Mouse (Mus musculus) neural tube, embryonic 10.5 days (tissue): ENCODE measurements at regions not wholly inside any gene's neighbourhood (a gene's known extent, or its start where the extent isn't known, plus 50 kb on each side); places are given as distances from the start of the nearest gene placed in this dataset.
"Not testable (repeated sequence)": the region's sequence is repeated elsewhere in the genome, so short reads cannot be mapped to it uniquely, and the experiment has no call there.

Experiments used
- DNase-seq: peaks from one replicate; pipeline ENCODE4 v3.0.0-alpha.2; 2017; ENCODE audit warnings: low spot score; ENCODE audit errors: extremely low spot score

DNA sequence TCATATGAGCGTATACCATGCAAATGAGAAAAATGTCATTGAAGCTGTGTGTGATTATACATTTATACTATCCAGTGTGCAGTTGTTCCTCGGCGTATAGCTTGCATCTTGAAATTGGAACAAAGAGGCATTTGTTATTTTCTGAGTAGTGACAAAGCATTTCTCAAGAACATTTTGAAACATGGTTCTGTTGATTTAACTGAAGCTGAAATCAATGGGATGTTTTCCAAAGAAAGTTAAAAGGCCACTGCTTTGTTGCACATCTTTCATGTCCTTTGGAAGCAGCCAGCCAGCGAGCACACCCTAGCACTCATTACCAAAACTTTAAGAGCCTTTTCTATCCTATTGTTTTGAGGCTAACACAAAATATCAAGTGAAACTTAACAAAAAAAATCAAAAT is 594.1 kb upstream of the Klhl29 start:
- DNase-seq = no peak

DNA sequence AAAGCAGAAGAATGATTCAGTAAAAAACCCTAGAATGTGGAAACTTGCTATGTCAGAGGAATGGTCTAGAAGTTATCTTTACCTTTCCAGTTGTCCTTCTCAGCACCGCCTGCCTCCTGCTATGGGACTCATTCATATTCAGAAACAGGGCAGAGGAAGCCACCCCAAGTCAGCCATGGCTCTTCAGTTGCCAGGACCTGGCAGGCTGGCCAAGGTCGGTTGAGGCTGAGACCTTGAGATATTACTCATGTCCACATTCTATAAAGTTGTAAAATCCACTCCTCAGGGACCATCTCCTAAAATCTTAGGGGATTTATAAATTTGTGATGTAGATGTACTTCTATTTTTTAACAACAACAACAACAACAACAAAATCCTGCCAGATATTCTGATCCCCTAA is 580.7 kb upstream of the Klhl29 start:
- no peak for DNase-seq

DNA sequence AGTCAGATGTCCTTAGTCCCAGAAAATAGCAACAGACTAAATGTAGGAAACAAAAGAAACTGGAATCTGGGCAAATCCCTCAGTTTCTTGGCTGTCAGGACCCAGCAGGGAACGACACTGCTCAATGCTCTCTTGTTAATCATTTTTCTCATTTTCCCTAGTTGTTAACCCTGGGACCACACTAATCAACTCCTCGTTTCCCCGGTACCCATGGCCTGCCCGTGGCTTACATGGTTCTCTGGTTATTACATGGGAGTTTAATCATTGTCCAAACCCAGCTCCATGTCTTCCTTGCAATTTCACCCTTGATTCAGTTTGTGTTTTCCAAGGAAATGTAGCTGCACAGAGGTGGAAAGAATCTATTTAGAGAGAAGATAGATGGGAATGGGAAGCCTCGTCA is 580.1 kb upstream of the Klhl29 start:
- DNase-seq = no peak

DNA sequence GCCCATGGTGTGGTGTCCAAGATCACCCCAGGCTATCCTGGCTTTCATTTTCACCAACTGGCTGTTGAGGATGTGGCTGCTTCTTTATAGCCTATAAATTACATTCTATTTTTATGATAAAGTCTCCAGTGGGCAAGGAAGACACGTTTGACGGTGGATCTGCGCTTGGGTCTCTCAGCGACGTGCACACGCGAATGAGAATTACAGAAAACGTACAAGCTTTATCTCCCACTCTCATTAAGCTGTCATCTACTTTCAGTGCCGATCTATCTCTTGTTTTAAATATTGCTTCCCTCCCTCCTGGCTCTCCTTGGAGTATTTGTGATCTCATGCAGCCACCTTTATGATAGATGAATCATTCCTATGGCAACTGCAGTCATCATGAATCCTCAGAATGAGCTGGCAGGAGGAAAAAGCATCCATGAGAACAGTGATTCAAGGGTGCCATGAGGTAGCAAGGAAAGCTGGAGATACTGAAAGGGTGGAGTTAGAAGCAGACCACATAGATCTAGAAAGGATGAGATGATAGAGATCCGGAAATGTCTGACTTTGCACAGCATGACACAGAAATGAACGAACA is 568.0 kb upstream of the Klhl29 start:
- DNase-seq = no peak

DNA sequence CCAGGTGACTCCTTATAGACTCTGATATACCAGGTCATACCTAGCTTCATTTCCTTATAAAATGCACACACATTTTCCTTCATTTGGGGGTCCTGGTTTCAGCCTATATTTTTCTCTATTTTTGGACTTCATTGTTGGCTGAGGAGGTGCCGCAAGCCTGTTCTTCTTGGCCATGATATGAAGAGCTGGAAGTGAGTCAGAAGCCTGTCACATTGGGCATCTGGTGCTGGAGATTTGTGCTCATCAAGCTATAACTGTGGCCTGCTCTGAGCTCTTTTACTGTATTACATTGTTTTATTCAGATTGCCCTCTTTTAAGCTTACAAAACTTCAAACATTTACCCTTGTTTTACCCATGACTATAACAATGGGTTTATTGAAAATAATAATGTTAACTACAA is 545.8 kb upstream of the Klhl29 start:
- no peak for DNase-seq

DNA sequence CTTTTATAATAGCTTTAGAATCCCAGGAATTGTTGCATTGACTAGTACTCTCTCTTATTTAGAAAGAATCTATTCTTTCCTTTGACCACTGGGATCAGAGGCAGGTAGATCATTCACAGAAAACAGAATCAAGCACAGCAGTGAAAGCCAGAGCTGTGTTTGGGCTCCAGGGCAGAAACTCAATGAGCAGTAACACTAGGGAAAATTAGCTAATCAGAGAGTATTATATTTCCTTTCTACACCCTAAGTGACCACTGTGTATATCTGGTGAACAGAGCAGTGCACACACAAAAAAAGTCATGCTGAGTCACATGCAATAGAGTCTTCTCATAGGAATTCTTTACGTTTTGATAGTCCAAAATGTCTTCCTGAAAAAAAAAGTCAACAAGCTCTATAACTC is 542.5 kb upstream of the Klhl29 start:
- no peak for DNase-seq

DNA sequence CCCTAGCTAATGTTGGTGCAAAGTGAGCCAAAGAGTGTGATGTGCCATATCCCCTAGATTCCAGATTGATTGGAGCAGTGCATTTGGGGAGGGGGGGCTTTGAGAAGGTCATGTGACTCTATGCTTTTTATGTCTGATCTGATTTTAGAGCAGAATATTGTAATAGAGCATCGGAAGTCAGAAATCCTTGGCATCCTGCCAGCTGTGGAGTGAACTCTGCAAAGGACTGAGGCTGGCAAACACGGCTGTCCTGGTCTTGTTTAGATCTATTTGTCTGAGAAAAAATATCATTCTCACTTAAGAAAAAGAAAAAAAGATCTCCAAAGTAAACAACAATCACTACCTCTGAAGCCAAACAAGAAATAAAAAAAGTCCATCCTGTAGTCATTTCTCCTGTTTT is 530.8 kb upstream of the Klhl29 start:
- DNase-seq = no peak

DNA sequence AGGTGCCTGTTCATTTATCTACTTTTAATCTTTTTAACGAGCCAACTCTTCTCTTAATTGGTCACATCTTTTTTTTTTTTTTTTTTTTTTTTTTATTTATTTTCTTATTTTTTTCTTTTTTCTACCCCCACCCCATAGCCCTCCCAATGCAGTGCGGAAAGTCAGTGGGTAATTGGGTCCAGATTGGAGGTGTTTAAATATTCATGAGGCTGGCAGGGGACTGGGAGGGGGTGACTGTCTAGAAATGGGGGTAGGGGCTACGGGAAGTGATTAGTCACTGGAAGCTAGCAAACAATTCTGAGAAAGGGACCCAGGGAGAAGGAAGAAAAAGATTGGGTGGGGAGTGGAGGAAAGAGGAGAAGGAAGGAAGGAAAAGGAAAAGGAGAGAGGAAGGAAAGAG is 516.3 kb upstream of the Klhl29 start:
- not testable (repeated sequence) for DNase-seq

DNA sequence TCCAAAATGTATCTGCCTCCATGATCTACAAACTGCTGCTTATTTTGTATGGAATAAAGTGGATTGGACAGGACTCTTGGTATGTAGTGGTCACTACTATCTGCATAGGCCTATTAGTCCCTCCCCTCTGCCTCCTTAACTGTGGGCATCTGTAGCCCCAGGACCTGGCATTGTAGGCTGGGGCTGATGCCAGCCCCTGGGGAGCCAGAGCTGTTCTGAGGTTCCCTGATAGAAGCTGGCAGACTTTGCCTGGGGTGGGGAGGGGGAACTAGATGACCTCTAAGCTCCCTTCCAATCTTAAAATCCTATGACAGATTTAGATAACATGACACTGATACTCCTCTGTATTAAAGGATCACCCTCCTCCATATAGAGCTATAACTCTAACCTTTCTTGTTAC is 491.2 kb upstream of the Klhl29 start:
- DNase-seq = no peak

DNA sequence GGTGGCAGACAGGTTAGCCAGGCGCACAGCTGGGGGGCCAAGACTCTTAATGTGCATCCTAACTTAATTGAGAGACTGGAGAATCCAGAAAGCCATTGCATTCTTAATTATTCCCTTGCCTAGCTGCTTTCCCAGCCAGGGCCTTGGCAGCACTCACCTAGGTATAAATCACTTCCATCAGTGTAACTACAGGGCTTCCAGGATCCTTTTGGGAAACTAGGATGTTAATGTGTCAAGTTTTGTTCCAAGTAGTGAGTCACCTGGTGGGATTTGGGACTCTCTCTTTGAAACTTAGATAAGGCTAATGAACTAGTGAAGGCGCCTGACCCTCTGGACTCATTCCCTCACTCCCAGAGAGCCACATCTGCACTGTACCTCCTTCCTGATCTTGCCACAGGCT is 484.3 kb upstream of the Klhl29 start:
- DNase-seq = no peak

DNA sequence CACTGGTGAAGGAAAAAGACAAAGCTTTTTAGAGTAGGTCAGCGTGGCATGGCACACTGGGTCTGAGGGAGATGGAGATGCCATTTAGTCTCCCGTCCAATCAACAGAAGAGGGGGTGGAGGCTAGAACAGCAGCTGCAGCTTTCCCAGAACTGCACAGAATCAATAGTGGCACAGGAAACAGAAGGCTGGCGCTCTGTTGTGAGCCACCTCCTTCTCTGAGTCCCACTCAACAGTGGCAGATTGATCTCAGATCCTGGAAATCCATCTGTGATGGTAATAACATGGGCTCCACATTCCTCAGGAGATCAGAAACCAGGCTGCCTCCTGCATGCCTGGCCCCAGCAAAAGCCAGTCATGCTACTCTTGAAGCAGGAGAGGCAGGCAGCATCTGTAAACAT is 480.9 kb upstream of the Klhl29 start:
- DNase-seq = no peak

DNA sequence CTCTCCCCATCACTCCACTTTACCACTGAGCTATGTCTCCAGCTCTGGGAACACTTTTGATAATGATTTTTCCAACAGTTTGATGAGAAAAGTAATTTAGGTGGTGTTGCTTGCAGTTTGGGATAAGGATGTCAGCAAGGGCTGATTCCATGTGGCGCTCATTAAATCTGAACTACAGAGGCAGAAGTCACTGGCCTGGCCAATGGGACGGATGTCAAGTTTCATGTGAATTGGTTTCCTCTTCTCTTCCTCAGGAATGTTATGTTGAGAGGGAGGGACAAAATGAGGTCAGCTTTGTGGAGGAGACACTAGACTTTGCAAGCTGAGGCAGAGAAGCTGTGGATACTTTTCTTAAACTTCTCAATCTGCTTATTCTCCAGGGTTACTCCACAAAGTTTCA is 434.9 kb upstream of the Klhl29 start:
- no peak for DNase-seq

DNA sequence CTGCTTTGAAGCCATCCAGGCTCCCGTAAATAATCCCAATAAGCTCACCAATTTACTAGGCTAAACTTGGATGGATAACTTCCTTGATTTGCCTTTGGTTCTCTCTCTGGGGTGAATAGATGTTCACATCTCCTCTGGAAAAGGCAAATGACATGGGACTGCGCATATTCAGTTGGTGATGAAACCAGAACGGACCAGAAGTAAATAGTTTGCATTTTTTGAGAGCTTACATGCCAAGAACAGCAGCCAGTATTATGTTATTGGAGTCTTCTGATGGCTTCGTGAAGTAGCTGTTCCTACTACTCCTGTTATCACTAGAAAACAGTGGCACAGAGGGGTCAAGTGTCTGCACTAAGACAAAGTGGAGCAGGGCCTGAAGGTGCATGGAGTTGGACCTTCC is 434.5 kb upstream of the Klhl29 start:
- no peak for DNase-seq

DNA sequence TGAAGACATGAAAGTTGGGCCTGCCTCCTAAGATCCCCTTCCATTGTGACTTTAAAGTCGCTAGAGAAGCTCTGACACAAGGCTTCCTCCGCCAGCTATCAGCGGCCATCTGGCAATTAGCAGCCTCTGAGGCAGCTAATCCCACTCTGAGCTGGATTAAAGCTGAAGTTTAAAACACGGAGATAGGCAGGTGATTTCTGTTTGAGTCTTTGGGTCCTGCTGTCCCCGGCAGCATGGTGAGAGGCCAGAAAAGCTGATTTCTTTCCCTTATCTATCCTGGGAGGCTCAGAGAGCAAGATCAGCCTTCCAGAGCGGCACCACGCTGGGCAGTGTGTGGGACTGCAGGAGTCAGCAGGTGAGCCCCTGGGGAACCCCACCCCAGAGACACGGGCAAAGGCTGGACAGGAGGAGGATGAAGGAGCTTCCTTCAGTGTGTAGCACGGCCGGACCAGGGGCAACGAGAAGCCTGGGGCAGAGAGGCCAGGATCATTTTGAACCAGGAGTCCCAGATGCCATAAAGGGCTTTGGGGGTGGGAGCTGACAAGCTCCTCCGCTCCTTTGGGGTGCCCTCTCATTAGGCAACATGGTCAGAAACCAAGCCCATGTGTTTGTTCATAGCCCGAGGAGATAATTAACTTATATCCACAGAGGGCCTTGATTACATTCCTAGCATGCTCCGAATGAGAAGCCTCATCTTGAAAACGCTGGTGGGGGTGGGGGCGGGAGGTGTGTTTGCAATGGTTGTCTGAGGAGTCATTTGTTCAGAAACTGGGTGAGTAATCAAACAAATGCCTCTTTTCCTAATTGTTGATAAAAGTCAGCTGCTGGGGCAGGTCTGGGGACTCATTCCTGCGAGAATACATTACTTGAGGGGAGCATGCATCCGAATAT is 432.8 kb upstream of the Klhl29 start:
- no peak for DNase-seq

DNA sequence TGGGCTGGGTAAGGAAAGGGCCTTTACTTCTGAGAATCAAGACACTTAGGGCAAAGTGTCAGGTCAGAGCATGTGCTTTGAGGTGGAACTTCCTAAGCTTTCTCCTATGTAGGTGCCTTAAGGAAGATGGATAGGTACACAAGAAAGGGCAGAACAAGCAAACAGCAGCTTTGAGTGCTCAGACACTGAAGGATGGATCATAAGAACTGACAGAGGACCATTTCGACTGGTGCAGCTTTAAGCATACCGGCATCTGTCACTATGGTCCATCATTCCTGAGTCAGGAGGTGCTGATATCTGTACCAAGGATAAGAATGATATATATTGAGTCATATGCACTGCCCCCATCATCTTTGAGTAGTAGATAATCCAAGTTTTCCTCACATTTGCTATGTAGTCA is 430.2 kb upstream of the Klhl29 start:
- no peak for DNase-seq

DNA sequence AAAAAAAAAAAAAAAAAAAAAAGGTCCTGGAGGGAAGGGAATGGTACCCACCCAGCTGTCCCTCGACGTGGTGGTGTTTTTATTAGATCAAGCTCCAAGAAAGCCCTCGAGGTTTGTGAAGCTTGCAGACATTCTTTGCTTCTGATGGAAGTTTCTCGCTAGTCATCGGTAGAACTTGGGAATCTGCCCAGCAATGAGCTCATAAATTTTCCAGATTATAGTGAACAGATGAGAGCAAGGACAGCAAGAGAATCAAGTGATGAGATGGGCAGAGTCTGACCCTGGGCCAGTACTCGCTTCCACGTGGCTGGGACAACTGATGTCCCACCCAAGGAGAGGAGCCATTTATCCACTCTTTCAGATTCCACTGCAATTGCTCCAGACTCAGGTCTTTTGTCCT is 417.6 kb upstream of the Klhl29 start:
- no peak for DNase-seq

DNA sequence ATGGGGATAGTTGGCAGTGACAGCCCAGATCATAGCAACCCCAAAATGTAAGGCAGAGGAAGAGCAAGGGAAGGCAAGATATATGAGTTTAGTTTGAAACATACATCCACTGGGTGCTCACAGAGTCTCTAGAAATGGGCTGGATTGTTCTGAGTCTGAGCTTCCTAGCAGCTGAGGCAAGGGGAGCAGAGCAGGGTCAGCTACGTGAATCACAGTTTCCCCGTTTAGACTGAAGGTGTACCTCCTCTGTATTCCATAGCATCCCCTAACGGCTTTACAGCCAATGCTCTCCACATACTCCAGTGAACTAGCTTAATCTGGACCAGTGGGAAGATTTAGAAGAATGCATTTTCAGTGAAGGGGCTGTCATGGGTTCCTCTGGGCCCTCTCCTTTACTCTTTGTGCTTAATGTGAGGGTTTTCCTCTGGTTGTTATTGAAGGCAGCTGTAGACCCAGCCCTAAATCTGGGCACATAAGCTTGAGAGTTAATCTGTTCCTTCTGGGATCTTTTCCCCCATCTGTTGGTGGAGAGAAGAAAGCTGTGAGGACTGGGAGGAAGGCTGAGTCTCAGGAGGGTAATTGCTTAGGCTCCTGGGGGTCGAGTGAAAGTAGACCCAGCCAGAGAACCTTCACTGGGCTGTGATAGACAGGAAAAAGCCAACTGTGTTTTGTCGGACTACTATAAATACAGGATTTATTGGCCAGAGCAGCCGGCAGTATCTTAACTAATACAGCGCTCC is 411.8 kb upstream of the Klhl29 start:
- DNase-seq = no peak

DNA sequence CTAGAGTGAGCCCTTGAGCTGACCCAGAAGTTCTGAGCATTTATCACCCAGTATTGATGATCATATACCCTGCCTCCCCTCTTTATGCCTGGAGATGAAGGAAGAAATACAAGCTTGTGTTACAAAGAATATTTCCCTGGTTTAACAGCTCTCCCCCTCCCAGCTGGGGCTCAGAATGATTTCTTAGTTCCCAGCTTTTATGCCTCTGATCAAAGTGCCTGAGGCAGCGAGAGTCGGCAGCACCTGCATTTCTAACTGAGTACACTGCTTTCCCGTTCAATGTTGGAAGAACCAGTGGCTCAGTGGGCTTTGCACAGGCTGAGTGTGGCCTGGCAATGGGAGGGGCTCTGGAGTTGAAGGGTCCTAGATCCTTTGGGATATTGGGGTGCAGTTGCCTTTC is 405.8 kb upstream of the Klhl29 start:
- no peak for DNase-seq

DNA sequence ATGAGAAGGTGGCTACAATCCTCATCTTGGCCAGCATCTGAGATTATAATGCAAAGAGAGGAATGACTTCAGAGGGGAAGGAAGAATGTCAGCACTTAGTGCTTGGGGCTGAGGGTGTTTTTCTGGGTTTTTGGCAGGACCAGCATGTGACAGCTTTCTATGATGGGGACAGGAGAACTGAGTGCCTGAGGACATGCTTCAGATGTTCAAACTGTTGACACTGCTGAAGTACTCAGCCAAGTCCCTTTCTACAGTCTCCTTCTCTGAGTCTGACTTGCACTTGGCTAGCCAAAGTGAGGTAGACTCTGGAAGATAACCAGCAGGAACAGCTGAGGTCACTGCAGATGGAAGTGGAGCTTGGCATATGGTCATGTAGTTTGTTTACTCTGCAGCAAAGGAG is 402.1 kb upstream of the Klhl29 start:
- no peak for DNase-seq

DNA sequence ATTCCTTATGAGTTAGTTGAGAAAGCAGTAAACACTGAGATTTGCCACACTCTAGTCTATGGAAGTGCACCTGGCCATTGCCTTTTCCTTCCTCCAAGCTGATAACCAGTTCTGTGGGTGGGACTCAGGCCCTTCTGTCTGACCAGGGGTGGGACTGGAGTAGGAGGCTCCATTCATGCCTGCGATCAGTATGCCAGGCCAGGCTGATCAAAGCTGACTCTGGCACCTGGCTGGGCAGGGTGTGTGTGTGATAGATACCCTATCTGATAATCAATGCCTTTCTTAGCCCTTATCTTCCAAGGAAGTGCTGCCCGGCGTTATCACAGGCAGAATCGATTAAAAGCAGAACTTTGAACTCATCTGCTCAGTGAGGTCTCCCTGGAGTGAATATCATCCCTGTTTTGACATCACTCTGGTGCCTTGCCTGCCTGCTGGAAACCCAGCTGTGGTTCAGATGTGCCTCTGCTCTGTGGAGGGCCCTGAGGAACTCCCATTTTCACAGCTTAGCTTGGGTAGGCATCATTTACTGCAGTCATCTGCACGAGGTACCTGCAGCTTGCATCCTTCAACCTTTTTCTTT is 396.0 kb upstream of the Klhl29 start:
- DNase-seq = no peak

DNA sequence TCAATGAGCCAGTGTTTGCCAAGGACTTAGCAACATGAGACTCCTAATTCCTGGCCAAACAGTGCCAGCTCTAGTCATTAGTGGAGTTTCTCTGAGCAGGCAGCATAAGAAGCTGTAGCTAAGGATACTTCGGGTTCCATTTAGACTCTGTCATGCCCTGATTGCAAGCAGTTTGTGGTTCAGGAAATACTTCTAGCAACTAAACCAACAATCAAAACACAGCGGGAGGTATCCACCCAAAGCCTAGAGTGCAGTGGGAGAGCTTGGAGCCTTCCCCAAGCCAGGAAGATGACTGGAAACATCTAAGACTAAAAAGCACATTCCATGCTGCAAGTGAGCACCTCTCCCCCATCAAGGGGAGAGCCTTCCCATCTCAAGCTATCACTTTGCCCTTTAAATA is 395.0 kb upstream of the Klhl29 start:
- DNase-seq = no peak

DNA sequence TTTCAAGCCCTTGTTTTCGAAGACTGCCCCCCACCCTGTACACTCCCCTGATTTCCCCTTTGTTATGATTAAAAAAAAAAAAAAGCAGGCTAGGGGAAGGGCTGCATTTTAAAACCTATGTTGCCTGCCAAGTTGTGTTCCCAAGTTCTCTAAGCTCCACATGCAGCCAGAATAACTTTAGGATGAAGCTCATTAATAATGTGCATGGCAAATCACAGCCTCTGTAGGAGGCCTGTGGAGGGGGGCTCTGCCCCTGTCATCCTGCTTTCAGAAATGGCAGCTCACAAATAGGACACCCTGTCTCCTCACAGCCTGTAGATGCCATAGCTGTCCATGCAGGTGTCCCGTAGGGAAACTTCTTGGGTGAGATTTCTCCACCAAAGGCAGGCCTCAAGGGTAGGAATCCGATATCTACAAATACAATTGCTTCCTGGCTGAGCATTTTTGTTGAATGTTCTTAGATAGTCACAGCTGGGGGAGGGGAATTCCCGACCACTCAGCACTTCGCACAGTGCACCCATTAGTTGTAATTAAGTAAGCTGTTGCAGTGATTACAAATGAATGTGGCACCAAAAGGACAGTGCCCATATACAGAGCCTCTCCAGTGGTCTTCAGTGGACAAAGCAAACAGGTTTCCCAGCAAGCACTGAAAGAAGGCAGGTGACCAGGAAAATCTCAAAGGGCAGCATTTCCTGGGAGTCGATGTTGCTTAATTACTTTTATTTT is 389.1 kb upstream of the Klhl29 start:
- DNase-seq = no peak
